Mouse (Mus musculus) heart, postnatal 0 days (tissue): ENCODE measurements around the gene Mymk.

Experiments
- CTCF ChIP-seq: IDR thresholded peaks from 2 replicates; pipeline ENCODE4 v1.5.1; 2016; ENCODE audit warnings: antibody characterized with exemption, control low read depth, low read depth
- EP300 ChIP-seq: IDR thresholded peaks from 2 replicates; pipeline ENCODE4 v1.6.1; 2016; ENCODE audit warnings: antibody characterized with exemption, low read depth

DNA sequence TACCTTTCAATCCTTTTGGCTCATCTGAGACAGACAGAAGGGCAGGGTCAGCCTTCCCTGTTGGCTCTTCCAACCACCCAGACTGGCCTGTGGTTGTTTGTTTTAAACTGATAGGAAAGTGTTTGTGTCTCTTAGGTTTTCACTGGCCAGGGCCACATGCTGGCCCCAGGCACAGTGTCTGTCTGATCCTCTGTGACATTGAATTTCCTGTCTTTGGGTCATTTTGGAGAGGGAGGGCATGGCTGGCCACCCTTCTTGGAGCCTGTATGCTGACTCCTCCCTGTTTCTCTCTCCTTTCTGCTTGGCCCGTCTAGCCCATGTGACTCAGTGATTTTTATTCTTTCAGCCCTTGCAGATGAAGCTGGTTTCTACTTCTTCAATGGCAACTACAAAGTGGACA, 17.3 kb upstream of the Mymk start:
- no peak for TF ChIP-seq CTCF
- TF ChIP-seq EP300: no peak
